Mouse (Mus musculus) lung, embryonic 14.5 days (tissue): ENCODE results near the gene Hdac1. TPM values are rescaled to one million over a fixed set of nuclear protein-coding genes. Genes with fewer than 3 reads are reported as not detected.
A peak's percentile ranks its signal among the peaks of the same experiment; 100 is the strongest.
"Not testable (repeated sequence)": the region's sequence is repeated elsewhere in the genome, so short reads cannot be mapped to it uniquely, and the experiment has no call there.

ENCODE experiments used
- ATAC-seq: fragments of 200-750 bp; cut with Nextera tagmentation; 2 replicates; pipeline ENCODE4 v1.8.0; 2017; ENCODE audit warnings: mild to moderate bottlenecking, moderate TSS enrichment, moderate library complexity; ENCODE audit not compliant: insufficient read depth
- DNase-seq: peaks from one replicate; pipeline ENCODE4 v3.0.0-alpha.2; 2015
- H3K27ac ChIP-seq: fragments of 300-500 bp; sonication (generic); 2 replicates; pipeline ENCODE4 v1.5.1; 2014; ENCODE audit warnings: low read depth, mild to moderate bottlenecking, moderate library complexity
- H3K27me3 ChIP-seq: fragments of 300-500 bp; sonication (generic); 2 replicates; pipeline ENCODE4 v1.6.1; 2014; ENCODE audit warnings: low read length, control low read depth; ENCODE audit not compliant: insufficient read depth
- H3K36me3 ChIP-seq: fragments of 300-500 bp; sonication (generic); 2 replicates; pipeline ENCODE4 v1.6.1; 2014; ENCODE audit warnings: control low read depth; ENCODE audit not compliant: insufficient read depth
- H3K4me1 ChIP-seq: fragments of 300-500 bp; sonication (generic); 2 replicates; pipeline ENCODE4 v1.6.1; 2014; ENCODE audit warnings: antibody characterized with exemption, control low read depth; ENCODE audit not compliant: insufficient read depth
- H3K4me2 ChIP-seq: fragments of 300-500 bp; sonication (generic); 2 replicates; pipeline ENCODE4 v1.6.1; 2014; ENCODE audit warnings: mild to moderate bottlenecking
- H3K4me3 ChIP-seq: fragments of 300-500 bp; sonication (generic); 2 replicates; pipeline ENCODE4 v1.5.1; 2014; ENCODE audit warnings: low read depth, low read length
- H3K9ac ChIP-seq: fragments of 300-500 bp; sonication (generic); 2 replicates; pipeline ENCODE4 v1.6.1; 2014
- H3K9me3 ChIP-seq: fragments of 300-500 bp; sonication (generic); 2 replicates; pipeline ENCODE4 v1.6.1; 2016; ENCODE audit warnings: low read depth, low read length, control low read depth
- CTCF ChIP-seq: IDR thresholded peaks from 2 replicates; pipeline ENCODE4 v1.5.1; 2016; ENCODE audit warnings: antibody characterized with exemption, low read depth
- WGBS: fragments of 180-500 bp; shearing (Covaris S2); extraction: QIAGEN DNeasy Blood & Tissue Kit; methylation state at CpG from one replicate; pipeline ENCODE4 v1.1.7; 2014; 5-methylcytosine and 5-hydroxymethylcytosine counted together
- polyA plus RNA-seq: library from polyadenylated mRNA; unstranded; fragments of >200 nt; fragmentation: Nextera tagmentation; extraction: Ambion mirVana; gene quantifications from 2 replicates; pipeline ENCODE4 v1.2.1, GENCODE M21; 2014

Hdac1 gene
- polyA plus RNA-seq, 1 experiment from 2014 or later: 243 TPM

GRCm38 (mm10) chr4:129549306-129549705 is 6.8 kb upstream of the Hdac1 start:
- H3K4me1 ChIP-seq: no peaks in the 10 kb centered on the region
- DNase-seq: peak; percentile 62
- no peak overlapping the region for H3K27ac ChIP-seq
- H3K4me2 ChIP-seq: no peak overlapping the region
- no peak overlapping the region for H3K4me3 ChIP-seq
- TF ChIP-seq CTCF: peak; percentile 51
- WGBS: 95% methylated on average over 2 of the region's 2 CpGs
- no peaks in the 10 kb centered on the region for H3K27me3 ChIP-seq
- no peaks in the 10 kb centered on the region for H3K9me3 ChIP-seq
- no peaks in the 10 kb centered on the region for H3K36me3 ChIP-seq
- no peak overlapping the region for H3K9ac ChIP-seq
- ATAC-seq: no peak

- not testable (repeated sequence) for H3K27ac ChIP-seq, H3K27me3 ChIP-seq, H3K4me2 ChIP-seq, H3K36me3 ChIP-seq, H3K9me3 ChIP-seq, H3K4me3 ChIP-seq, ATAC-seq, H3K4me1 ChIP-seq, DNase-seq, H3K9ac ChIP-seq
- 82% methylated on average over 4 of the region's 4 CpGs for WGBS
Measured at GRCm38 (mm10) chr4:129547631-129548030, 5.1 kb upstream of the Hdac1 start.

DNA sequence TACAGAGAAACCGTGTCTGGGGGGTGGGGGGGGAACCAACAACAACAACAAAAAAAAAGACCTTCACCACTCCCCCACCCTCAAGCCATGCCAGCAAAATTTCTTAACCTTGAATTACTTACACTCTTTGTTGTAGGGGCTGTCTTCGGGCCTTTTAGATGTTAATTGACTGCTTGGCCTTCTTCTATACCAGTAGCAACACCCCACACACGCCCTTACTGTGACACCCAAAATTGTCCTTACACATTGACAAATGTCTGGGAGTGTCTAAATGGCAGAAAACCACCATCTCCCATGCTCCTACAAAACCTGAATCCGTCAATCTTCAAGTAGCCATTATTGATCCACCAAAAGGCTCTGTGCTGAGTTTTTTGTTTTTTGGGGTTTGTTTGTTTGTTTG is 1.6 kb upstream of the Hdac1 start:
- H3K27ac ChIP-seq: no peak overlapping the region
- 84% methylated on average over 4 of the region's 4 CpGs for WGBS
- peaks cover 11% of the 10 kb centered on the region for H3K36me3 ChIP-seq
- TF ChIP-seq CTCF: no peak
- DNase-seq (no peak), ATAC-seq (no peak)
- H3K4me3 ChIP-seq: no peak overlapping the region
- no peaks in the 10 kb centered on the region for H3K9me3 ChIP-seq
- H3K27me3 ChIP-seq: no peaks in the 10 kb centered on the region
- H3K9ac ChIP-seq: no peak overlapping the region
- no peak overlapping the region for H3K4me2 ChIP-seq
- no peaks in the 10 kb centered on the region for H3K4me1 ChIP-seq

DNA sequence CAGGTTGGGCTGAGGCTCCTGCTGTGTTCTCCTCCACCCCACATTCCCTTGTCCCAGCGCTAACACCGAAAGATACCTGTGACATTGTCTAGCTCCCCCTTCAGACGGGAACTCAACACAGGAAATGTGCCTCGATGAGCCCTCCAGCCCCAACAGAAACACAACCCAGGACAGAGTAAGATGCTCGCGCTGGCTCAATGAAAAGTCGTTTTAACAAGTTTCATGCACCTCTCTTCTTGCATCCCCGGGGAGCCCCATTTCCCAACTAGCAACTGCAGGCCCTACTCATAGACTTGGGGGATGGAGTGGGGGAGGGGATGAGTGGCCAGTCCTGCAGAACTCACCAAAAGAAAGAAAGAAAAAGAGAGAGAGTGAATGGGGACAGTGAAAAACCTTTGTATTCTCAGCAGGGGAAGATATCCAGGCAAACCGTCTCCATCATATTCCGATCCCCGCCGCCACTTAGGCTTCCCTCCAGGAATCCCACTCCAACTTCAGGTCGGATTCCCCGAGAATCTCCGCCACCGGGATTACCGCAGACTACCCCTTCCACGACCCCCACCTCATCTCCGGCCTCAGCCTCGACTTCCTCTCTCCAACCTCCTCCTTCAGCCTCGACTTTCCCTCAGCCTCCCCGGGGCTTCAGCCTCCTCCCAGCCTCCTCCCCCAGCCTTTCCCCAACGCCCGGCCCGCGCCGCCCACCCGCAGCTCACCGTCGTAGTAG is 483 bp downstream of the Hdac1 start:
- Histone ChIP-seq H3K4me2 (peak overlapping the region; percentile 80), H3K27ac (peak overlapping the region; percentile 72), H3K9me3 (no peaks in the 10 kb centered on the region), H3K9ac (peak overlapping the region; percentile 75), H3K4me3 (peak overlapping the region; percentile 75), H3K4me1 (no peaks in the 10 kb centered on the region), H3K36me3 (peaks cover 18% of the 10 kb centered on the region), H3K27me3 (no peaks in the 10 kb centered on the region)
- WGBS: 2% methylated on average over 30 of the region's 30 CpGs
- ATAC-seq (peak; percentile 7; the same call in 1 of the 2 replicates), DNase-seq (peak; percentile 44)
- TF ChIP-seq CTCF: peak; percentile 34; the same call in 1 of the 2 replicates

- DNase-seq: peak; percentile 23
- H3K9me3 ChIP-seq: no peaks in the 10 kb centered on the region
- WGBS: 86% methylated on average over 6 of the region's 6 CpGs
- TF ChIP-seq CTCF: peak; percentile 48
- H3K9ac ChIP-seq: no peak overlapping the region; the same call in 1 of the 2 replicates
- no peak overlapping the region for H3K27ac ChIP-seq
- no peak overlapping the region for H3K4me3 ChIP-seq
- H3K27me3 ChIP-seq: no peaks in the 10 kb centered on the region
- no peaks in the 10 kb centered on the region for H3K4me1 ChIP-seq
- no peak for ATAC-seq
- H3K4me2 ChIP-seq: no peak overlapping the region
- peaks cover 27% of the 10 kb centered on the region for H3K36me3 ChIP-seq
Measured at GRCm38 (mm10) chr4:129540012-129540411, 2.5 kb downstream of the Hdac1 start.

GRCm38 (mm10) chr4:129528901-129529300 is 13.6 kb downstream of the Hdac1 start:
- not testable (repeated sequence) for H3K4me1 ChIP-seq, ATAC-seq, H3K9ac ChIP-seq, H3K9me3 ChIP-seq, H3K27me3 ChIP-seq, H3K4me2 ChIP-seq, H3K4me3 ChIP-seq, DNase-seq, H3K27ac ChIP-seq
- H3K36me3 ChIP-seq: peaks cover 92% of the 10 kb centered on the region
- WGBS: 96% methylated on average over 5 of the region's 6 CpGs

DNA sequence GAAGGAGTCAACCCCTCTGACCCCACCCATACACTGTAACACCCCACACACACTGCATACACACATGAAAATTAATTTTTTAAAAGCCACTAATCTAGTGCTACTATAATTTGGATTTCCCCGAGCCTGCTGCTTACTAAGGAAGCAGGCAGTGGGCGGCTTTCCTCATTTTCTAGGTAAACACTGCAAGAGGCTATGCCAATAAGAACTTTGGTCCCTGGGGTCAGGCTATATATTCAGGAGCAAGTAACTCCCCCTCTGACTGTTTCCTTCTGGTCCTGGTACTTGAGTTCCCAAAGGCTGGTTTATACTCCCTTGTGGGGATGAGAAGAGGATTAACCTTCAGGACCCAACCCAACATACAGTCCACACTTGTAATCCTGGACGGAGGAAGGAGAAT is 16.6 kb downstream of the Hdac1 start:
- no peak for TF ChIP-seq CTCF
- H3K9me3 ChIP-seq: no peaks in the 10 kb centered on the region
- WGBS: 82% methylated on average over 3 of the region's 3 CpGs
- H3K4me1 ChIP-seq: no peaks in the 10 kb centered on the region
- ATAC-seq (no peak), DNase-seq (no peak)
- H3K4me3 ChIP-seq: no peak overlapping the region
- H3K27ac ChIP-seq: no peak overlapping the region
- no peak overlapping the region for H3K4me2 ChIP-seq
- H3K27me3 ChIP-seq: no peaks in the 10 kb centered on the region
- H3K9ac ChIP-seq: no peak overlapping the region
- H3K36me3 ChIP-seq: peaks cover 95% of the 10 kb centered on the region
